15 mouse cellular contexts compared by ENCODE assay signal in genomic region chr8:106766736-106767135, GRCm38 (mm10).
"Had no signal": no experiment of that assay in that cellular context is flagged by ENCODE, and none has a peak within 500 bp of the region (broad histone marks: within the 10 kb centered on the region; RNA-seq: fewer than 3 reads in every experiment).

No protein-coding gene starts in this region.

- H3K27ac ChIP-seq: liver, embryonic 13.5 days; midbrain, embryonic 12.5 days; neural tube, embryonic 13.5 days; stomach, embryonic 15.5 days had no signal

- H3K4me2 ChIP-seq: liver, embryonic 13.5 days; midbrain, embryonic 12.5 days; neural tube, embryonic 13.5 days; stomach, embryonic 15.5 days had no signal

- H3K9ac ChIP-seq: liver, embryonic 13.5 days; midbrain, embryonic 12.5 days; neural tube, embryonic 13.5 days; stomach, embryonic 15.5 days had no signal

- H3K36me3 ChIP-seq: liver, embryonic 13.5 days; midbrain, embryonic 12.5 days; neural tube, embryonic 13.5 days; stomach, embryonic 15.5 days had no signal

- H3K4me1 ChIP-seq: stomach, embryonic 15.5 days had no signal

- H3K9me3 ChIP-seq: liver, embryonic 13.5 days; midbrain, embryonic 12.5 days; neural tube, embryonic 13.5 days; stomach, embryonic 15.5 days had no signal

- H3K4me3 ChIP-seq: liver, embryonic 13.5 days; midbrain, embryonic 12.5 days; myocyte; neural tube, embryonic 13.5 days; stomach, embryonic 15.5 days had no signal

- ATAC-seq: inflammation-experienced regulatory T-cells, adult 6 months; intestine, embryonic 16.5 days; midbrain, embryonic 16.5 days had no signal

- DNase-seq: liver, embryonic 13.5 days; lung, adult 2 months; lung, postnatal 14 days; lung, postnatal 4 days; retina, postnatal 1 day; right cerebral cortex, postnatal 25 days; spleen, adult 18-20 months; thymus, postnatal 36 days had no signal

- H3K27me3 ChIP-seq: liver, embryonic 13.5 days; neural tube, embryonic 13.5 days; stomach, embryonic 15.5 days had no signal
